Mouse (Mus musculus) G1E (cell line): ENCODE data around the gene Aff3. TPM values are rescaled to one million over a fixed set of nuclear protein-coding genes. Genes with fewer than 3 reads are reported as not detected.

Experiments used
- ATAC-seq: 2 replicates; pipeline ENCODE4 v1.8.0; 2016; ENCODE audit warnings: mild to moderate bottlenecking; ENCODE audit not compliant: insufficient number of reproducible peaks, poor library complexity, low FRiP score, severe bottlenecking; ENCODE audit errors: extremely low read depth
- DNase-seq: peaks from one replicate; pipeline ENCODE4 v3.0.0; 2012; ENCODE audit warnings: low spot score
- H3K27me3 ChIP-seq: 2 replicates; pipeline ENCODE4 v1.6.1; 2012; ENCODE audit warnings: mild to moderate bottlenecking, low read length, inconsistent platforms; ENCODE audit not compliant: insufficient read depth
- H3K36me3 ChIP-seq: replicated peaks from 2 replicates; pipeline ENCODE3; 2012; ENCODE audit warnings: mild to moderate bottlenecking, inconsistent platforms
- H3K4me1 ChIP-seq: 2 replicates; pipeline ENCODE4 v1.6.1; 2012; ENCODE audit warnings: low read depth, low read length, inconsistent platforms, mixed read lengths; ENCODE audit not compliant: insufficient read depth
- H3K4me3 ChIP-seq: 2 replicates; pipeline ENCODE4 v1.5.1; 2012; ENCODE audit warnings: low read depth, mild to moderate bottlenecking, inconsistent platforms, low read length, moderate library complexity, mixed read lengths
- H3K9me3 ChIP-seq: replicated peaks from 2 replicates; pipeline ENCODE4 v1.6.1; 2012; ENCODE audit warnings: inconsistent platforms
- CTCF ChIP-seq: IDR thresholded peaks from 2 replicates; pipeline ENCODE4 v1.5.1; 2012; ENCODE audit warnings: low read depth, low read length, inconsistent platforms, mixed read lengths
- GATA1 ChIP-seq: IDR thresholded peaks from 2 replicates; pipeline ENCODE4 v1.6.1; 2012; ENCODE audit warnings: borderline replicate concordance, low read length, inconsistent platforms, mixed read lengths
- GATA2 ChIP-seq: IDR thresholded peaks from 2 replicates; pipeline ENCODE4 v1.6.1; 2012; ENCODE audit warnings: low read depth, low read length, inconsistent platforms, borderline replicate concordance
- POLR2AphosphoS5 ChIP-seq: IDR thresholded peaks from 2 replicates; pipeline ENCODE4 v1.6.1; 2012; ENCODE audit warnings: low read depth, low read length, inconsistent platforms; ENCODE audit not compliant: insufficient replicate concordance
- TAL1 ChIP-seq: conservative IDR thresholded peaks from 2 replicates; pipeline ENCODE4 v1.6.1; 2012; ENCODE audit warnings: low read depth, low read length, inconsistent platforms, mixed read lengths
- polyA plus RNA-seq: library from polyadenylated mRNA; stranded (reverse); fragments of >175 nt; gene quantifications from 2 replicates; pipeline ENCODE4 v1.2.3, GENCODE M21; 2012
- total RNA-seq, 2 experiments: library from RNA; stranded (forward) in 1 of 2; stranded (reverse) in 1 of 2; fragments of 200-1000 nt in 1 of 2; fragments of >200 nt in 1 of 2; fragmentation: Nextera tagmentation in 1 of 2; gene quantifications; 2 replicates each; pipeline ENCODE4 v1.2.3; 2014 to 2017

The Aff3 gene
- total and polyA plus RNA-seq, 3 experiments = 2.3 to 6.9 (median 6.3) TPM

DNA sequence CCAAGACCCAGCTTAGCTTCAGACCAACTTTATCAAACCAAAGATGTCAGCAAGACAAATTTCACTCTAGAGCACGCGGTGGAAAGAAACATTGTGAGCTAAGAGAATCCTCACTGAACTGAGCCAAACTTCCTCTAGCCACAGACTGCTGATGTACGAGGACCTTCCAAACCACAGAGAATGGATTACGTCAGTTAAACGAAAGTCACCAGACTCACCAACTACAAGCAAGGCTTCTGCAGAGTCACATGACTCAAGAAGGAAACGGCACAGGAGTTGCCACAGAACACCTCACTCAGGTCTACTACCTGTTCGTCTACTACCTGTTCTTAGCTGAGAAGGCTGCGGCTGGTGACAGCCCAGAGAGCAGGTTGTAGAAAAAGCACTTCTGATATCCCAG lies 107.1 kb downstream of the Aff3 start:
- DNase-seq (no peak), ATAC-seq (no peak)
- no peak overlapping the region for H3K4me3 ChIP-seq
- H3K4me1 ChIP-seq = no peaks in the 10 kb centered on the region
- TF ChIP-seq POLR2AphosphoS5 (no peak), GATA2 (no peak), GATA1 (no peak), CTCF (no peak), TAL1 (no peak)
- H3K9me3 ChIP-seq = no peaks in the 10 kb centered on the region
- no peaks in the 10 kb centered on the region for H3K27me3 ChIP-seq
- no peaks in the 10 kb centered on the region for H3K36me3 ChIP-seq

DNA sequence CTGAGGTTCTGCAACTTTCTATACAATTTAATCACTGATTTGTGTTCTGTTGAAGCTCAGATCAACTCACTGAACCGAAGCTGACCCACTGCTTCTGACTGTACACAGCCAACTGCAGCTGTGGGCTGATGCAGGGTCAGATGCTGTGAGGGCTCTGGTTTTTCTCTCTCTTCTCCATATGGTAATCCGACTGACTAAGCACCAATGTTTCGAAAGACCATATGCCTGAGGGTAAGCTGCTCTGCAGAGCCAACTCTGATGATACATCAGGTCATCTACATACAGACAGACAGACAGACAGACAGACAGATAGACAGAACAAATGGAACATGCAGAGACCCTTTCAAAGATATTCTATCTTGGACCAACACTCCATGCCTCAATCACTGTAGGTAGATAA lies 110.2 kb downstream of the Aff3 start:
- Histone ChIP-seq H3K27me3 (no peaks in the 10 kb centered on the region), H3K9me3 (no peaks in the 10 kb centered on the region), H3K36me3 (no peaks in the 10 kb centered on the region), H3K4me3 (no peak overlapping the region), H3K4me1 (no peaks in the 10 kb centered on the region)
- TF ChIP-seq GATA2 = no peak
- no peak for TF ChIP-seq TAL1
- no peak for TF ChIP-seq CTCF
- ATAC-seq (no peak), DNase-seq (no peak)

DNA sequence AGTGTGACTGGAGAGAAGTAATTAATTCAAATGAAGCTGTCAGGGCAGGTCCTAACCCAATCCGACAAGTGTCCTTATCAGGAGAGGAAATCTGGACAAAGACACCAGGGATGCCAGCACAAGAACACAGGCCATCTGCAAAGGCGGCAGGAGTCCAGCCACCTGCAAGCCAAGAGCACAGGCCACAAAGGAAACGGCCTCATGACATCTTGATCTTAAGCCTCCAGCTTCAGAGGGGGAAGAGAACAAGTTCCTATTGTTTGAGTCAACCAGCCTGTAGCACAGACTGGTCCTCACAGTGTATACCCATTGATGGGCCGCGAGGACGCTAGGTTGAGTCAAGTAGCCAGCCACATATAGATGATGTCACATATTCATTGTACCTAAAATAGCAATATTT lies 111.7 kb downstream of the Aff3 start:
- TF ChIP-seq TAL1 = no peak
- no peak for TF ChIP-seq CTCF
- no peak for TF ChIP-seq POLR2AphosphoS5
- no peak for TF ChIP-seq GATA1
- TF ChIP-seq GATA2 = no peak
- Histone ChIP-seq H3K9me3 (no peaks in the 10 kb centered on the region), H3K4me1 (no peaks in the 10 kb centered on the region), H3K4me3 (no peak overlapping the region), H3K36me3 (no peaks in the 10 kb centered on the region), H3K27me3 (no peaks in the 10 kb centered on the region)
- no peak for ATAC-seq
- no peak for DNase-seq

DNA sequence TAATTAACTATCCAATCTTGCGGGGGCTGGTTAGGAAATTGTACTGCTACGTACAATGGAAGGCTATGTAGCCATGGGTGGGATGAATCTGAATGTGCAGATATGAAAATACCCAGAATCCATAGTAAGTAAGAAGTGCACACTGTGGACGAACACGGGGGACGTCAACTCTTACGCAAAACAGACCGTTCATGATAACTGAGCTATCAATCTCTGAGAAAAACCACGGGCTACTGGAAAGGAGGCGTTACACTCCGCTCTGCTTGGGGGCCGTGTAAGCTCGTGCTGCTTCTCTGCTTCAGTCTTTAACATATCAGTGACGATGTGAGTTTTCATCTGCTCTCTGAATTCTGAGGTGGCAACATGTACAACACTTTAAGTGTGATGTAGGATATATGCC lies 114.2 kb downstream of the Aff3 start:
- no peak for TF ChIP-seq GATA2
- no peak for TF ChIP-seq POLR2AphosphoS5
- TF ChIP-seq CTCF = no peak
- TF ChIP-seq GATA1 = no peak
- no peak for TF ChIP-seq TAL1
- H3K4me1 ChIP-seq = no peaks in the 10 kb centered on the region
- H3K27me3 ChIP-seq = peaks cover 4% of the 10 kb centered on the region; the same call in 1 of the 2 replicates
- H3K36me3 ChIP-seq = no peaks in the 10 kb centered on the region
- DNase-seq = no peak
- no peak for ATAC-seq
- H3K4me3 ChIP-seq = no peak overlapping the region
- H3K9me3 ChIP-seq = no peaks in the 10 kb centered on the region

DNA sequence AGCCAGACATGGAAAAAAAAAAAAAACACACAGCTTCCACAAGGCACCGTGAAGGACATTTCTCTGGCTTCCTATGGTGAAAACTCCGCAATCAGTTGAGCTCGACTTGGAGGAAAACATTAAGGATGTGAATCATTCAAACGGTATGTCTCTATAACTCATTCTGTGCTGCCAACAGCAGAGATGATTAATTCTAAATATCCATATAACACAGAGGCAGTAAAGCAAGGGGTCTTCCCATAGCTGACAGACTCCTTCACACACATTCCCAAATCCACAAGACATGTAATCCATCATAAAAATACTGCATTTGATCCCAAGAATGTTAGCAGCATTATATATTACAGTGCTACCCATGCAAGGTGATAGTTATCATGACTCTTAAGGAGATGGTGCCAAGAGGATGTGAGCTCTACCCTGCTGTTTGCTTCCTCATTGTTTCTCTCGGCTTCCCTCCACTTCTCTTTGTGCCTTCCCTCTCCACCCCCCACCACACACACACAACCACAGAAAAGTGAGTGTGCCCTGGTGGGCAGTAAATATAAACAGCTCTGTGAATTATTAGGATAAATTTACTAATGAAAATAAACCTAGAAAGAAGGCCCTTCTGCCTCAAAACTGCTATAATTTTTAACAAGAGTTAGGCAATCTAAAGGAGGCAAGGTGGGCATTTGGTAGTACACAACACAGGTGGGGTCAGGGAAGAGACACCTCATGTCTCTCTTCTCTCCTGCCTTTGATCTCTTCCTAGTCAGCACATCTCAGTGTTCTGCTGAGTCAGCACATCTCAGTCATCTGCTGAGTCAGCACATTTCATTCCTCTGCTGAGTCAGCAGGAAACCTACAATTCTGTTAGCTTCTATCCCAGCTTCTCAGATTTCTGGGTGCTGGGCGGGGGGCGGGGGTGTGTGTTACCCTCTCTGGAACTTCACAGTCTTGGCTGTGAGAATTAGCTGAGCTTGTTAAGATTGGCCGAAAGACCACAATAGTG lies 115.8 kb downstream of the Aff3 start:
- DNase-seq (no peak), ATAC-seq (no peak)
- H3K4me3 ChIP-seq = no peak overlapping the region
- no peaks in the 10 kb centered on the region for H3K36me3 ChIP-seq
- TF ChIP-seq GATA1 = no peak
- no peak for TF ChIP-seq TAL1
- no peak for TF ChIP-seq GATA2
- TF ChIP-seq POLR2AphosphoS5 = no peak
- no peak for TF ChIP-seq CTCF
- no peaks in the 10 kb centered on the region for H3K9me3 ChIP-seq
- no peaks in the 10 kb centered on the region for H3K4me1 ChIP-seq
- H3K27me3 ChIP-seq = peaks cover 5% of the 10 kb centered on the region; the same call in 1 of the 2 replicates

- no peaks in the 10 kb centered on the region for H3K9me3 ChIP-seq
- no peaks in the 10 kb centered on the region for H3K36me3 ChIP-seq
- DNase-seq (no peak), ATAC-seq (no peak)
- peaks cover 5% of the 10 kb centered on the region; the same call in 1 of the 2 replicates for H3K27me3 ChIP-seq
- no peak overlapping the region for H3K4me3 ChIP-seq
- no peaks in the 10 kb centered on the region for H3K4me1 ChIP-seq
- TF ChIP-seq CTCF (no peak), GATA2 (no peak), GATA1 (no peak), POLR2AphosphoS5 (no peak), TAL1 (no peak)
Measured at GRCm38 (mm10) chr1:38547685-38548084, 117.1 kb downstream of the Aff3 start.
